Mouse (Mus musculus) lung, adult 2 months (tissue): Measurements from ENCODE around the gene Sspn.

Experiments
- CTCF ChIP-seq: fragments of 200-500 bp; IDR thresholded peaks from 2 replicates; pipeline ENCODE4 v1.5.1; 2011; ENCODE audit warnings: mild to moderate bottlenecking, low read length, control low read depth; ENCODE audit not compliant: insufficient read depth
- POLR2A ChIP-seq: fragments of 200-500 bp; IDR thresholded peaks from 2 replicates; pipeline ENCODE4 v1.6.1; 2011; ENCODE audit warnings: low read depth, mild to moderate bottlenecking, control low read depth, low read length, borderline replicate concordance; ENCODE audit errors: extremely low read depth

DNA sequence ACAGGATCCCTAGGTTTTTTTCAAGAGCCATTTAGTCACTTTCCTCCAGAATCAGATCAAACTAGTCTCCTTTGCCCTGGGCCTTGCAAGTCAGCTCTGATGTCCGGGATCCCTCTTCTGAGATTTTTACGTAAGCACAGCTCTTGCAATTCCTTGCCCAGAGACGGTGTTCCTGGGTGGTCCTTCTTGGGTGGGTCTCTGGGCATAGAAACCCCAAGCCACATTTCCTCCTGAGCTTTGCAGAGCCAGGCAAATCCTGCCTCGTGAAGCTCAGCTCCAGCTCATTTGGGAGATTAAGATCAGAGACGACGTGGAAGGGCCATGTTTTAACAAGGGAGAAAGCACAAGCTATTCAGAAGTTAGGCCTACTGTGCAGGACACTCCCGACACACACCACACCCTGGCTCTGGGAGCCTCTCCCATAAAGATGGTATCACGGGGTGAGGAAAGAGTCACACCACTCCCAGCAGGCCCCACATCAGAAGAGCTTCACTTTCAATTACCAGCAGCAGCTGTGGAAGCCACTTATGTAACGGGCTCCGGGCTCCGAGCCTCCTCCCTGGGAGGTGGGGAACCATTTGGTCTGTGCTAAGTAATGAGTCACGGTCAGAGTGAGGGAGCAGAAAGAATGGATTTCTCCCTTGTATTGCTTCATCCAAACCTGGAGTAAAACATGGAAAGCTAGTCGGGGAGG is 67.0 kb downstream of the Sspn start:
- TF ChIP-seq POLR2A = no peak
- no peak for TF ChIP-seq CTCF
